In the genomic region with DNA sequence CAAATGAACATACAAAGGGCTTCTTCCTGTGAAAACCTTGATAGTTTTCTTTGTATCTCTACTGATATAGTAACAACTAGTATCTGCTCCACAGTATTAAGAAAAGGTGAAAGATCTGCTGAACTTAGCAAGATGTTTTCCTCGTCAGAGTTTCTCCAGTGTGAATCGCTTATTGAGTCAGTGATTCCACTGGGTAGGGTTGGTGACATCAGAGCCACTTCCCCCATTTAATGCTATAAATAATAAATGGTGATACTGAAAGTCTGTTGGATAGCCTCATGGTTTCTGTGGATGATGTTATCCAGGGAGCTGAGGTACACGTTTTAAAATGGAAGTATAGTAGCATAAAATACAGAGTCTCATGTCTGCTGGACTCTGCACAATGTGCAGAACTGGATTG, we compare ENCODE assay signal across 8 mouse cellular contexts. TPM values are rescaled to one million over a fixed set of nuclear protein-coding genes. Genes with fewer than 3 reads are reported as not detected.
DNase-seq lines count a peak whose midpoint lies in the region; ATAC-seq and TF ChIP-seq lines count a peak whose summit lies in the region.

No protein-coding gene starts in this region.

- peaks cover 13% of the 10 kb centered on the region for H3K4me1 ChIP-seq in intestine, embryonic 14.5 days (replicated peaks; ENCODE audit: control insufficient read depth, insufficient read depth, low read length)
- H3K4me1 ChIP-seq in neural tube, embryonic 12.5 days = peaks cover 18% of the 10 kb centered on the region

- H3K4me3 ChIP-seq in left cerebral cortex, adult 2 months = peak overlapping the region; percentile 61
- peak overlapping the region; percentile 57 for H3K4me3 ChIP-seq in intestine, embryonic 14.5 days (ENCODE audit: low read depth, low read length)
- peak overlapping the region; percentile 96 for H3K4me3 ChIP-seq in neural tube, embryonic 12.5 days

- peak overlapping the region; percentile 96 for H3K4me2 ChIP-seq in intestine, embryonic 14.5 days (ENCODE audit: low read length)
- H3K4me2 ChIP-seq in neural tube, embryonic 12.5 days (replicated peaks) = peak overlapping the region; percentile 83

- no peak for TF ChIP-seq CTCF in left cerebral cortex, adult 2 months (IDR thresholded peaks at IDR 0.05)

- 27% methylated on average over 3 of the region's 3 CpGs for WGBS in intestine, embryonic 14.5 days
- WGBS in neural tube, embryonic 12.5 days = 51% methylated on average over 3 of the region's 3 CpGs

- no peaks in the 10 kb centered on the region for H3K9me3 ChIP-seq in intestine, embryonic 14.5 days (ENCODE audit: control insufficient read depth, low read length)
- H3K9me3 ChIP-seq in neural tube, embryonic 12.5 days = no peaks in the 10 kb centered on the region

- ATAC-seq in intestine, embryonic 14.5 days (replicated peaks; ENCODE audit: low FRiP score, low TSS enrichment, low read depth) = no peak
- no peak for ATAC-seq in neural tube, embryonic 12.5 days (ENCODE audit: low FRiP score, low read depth)

- H3K36me3 ChIP-seq in intestine, embryonic 14.5 days (ENCODE audit: control insufficient read depth, insufficient read depth, low read length) = no peaks in the 10 kb centered on the region
- H3K36me3 ChIP-seq in neural tube, embryonic 12.5 days = no peaks in the 10 kb centered on the region

- DNase-seq in left cerebral cortex, adult 2 months (ENCODE audit: extremely low spot score in 1 of 2, low spot score in 2 of 2) = no peak
- DNase-seq in left cerebral cortex, adult 18-20 months (ENCODE audit: low spot score in 2 of 2) = no peak
- peak; percentile 17 for DNase-seq in c-Kit-positive CD71-positive TER-119-positive erythroid progenitor cells, embryonic 14.5 days (ENCODE audit: low spot score)
- DNase-seq in intestine, embryonic 14.5 days (ENCODE audit: low spot score) = no peak
- no peak for DNase-seq in spleen, postnatal 10 days (ENCODE audit: low spot score in 2 of 2)
- no peak for DNase-seq in right cerebral cortex, postnatal 36 days (ENCODE audit: low spot score in 2 of 2)
- no peak for DNase-seq in adipocyte (ENCODE audit: low spot score)

- peak overlapping the region; percentile 96 for H3K9ac ChIP-seq in intestine, embryonic 14.5 days (ENCODE audit: low read length)
- H3K9ac ChIP-seq in neural tube, embryonic 12.5 days = peak overlapping the region; percentile 96

- H3K27me3 ChIP-seq in intestine, embryonic 14.5 days (replicated peaks; ENCODE audit: control insufficient read depth, insufficient read depth, low read length) = no peaks in the 10 kb centered on the region
- H3K27me3 ChIP-seq in neural tube, embryonic 12.5 days (replicated peaks) = no peaks in the 10 kb centered on the region

- H3K27ac ChIP-seq in left cerebral cortex, adult 2 months = no peak overlapping the region; the same call in 1 of the 2 replicates
- H3K27ac ChIP-seq in intestine, embryonic 14.5 days (ENCODE audit: low read depth) = no peak overlapping the region; the same call in 1 of the 2 replicates
- 0 out of 2 replicates have a peak overlapping the region, but pooled peaks have one; percentile 90 for H3K27ac ChIP-seq in neural tube, embryonic 12.5 days

- intact Hi-C loops in left cerebral cortex, adult 2 months (cut with DNase I) = loop anchor here (5.0 kb wide), 1 partner anchor 518 kb away; the partner anchor contains the start of gene Npm1

RNA-seq across cellular contexts. Expression of gene Fbxw11, which starts 1.5 kb away (rescaled TPM):
- 100 to 1,000 TPM; 122 to 125 TPM for total RNA-seq in left cerebral cortex, adult 2 months (2021)
- total RNA-seq in left cerebral cortex, adult 18-20 months (2021) = 100 to 1,000 TPM; 116 to 119 TPM
- polyA plus RNA-seq in intestine, embryonic 14.5 days (2014; fragmentation: Nextera tagmentation; extraction: Ambion mirVana) = 69.2 and 72.1 TPM in 2 replicates
- 116 and 121 TPM in 2 replicates for polyA plus RNA-seq in neural tube, embryonic 12.5 days (2016; fragmentation: Nextera tagmentation; extraction: Ambion mirVana)
